Mouse (Mus musculus): ENCODE measurements at regions not wholly inside any gene's neighbourhood (a gene's known extent, or its start where the extent isn't known, plus 50 kb on each side); places are given as distances from the start of the nearest gene placed in this dataset.
"Not testable (repeated sequence)": the region's sequence is repeated elsewhere in the genome, so short reads cannot be mapped to it uniquely, and the experiment has no call there.

DNA sequence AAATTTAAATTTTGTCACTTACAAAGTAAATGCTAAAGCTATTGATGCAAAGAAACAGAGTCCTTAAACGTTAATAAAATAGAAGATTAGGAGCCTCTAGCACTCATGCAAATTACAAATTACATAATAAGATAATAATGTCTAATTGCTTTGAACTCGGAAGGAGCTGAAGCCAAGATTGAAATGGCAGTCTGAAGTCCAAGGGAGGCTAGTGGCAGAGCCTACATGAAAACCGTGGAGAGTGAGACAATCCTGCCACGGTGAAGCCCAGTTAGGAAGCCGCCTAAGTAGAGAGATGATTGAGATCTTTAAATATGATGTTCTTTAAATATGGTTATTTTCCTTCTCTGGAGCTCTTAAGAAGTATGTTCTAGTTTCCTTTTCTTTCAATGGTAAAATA is 260.0 kb downstream of the Nfkbiz start:
- no peak for ATAC-seq

GRCm38 (mm10) chr16:55575609-55576283 is 263.0 kb downstream of the Nfkbiz start:
- not testable (repeated sequence) for ATAC-seq

GRCm38 (mm10) chr16:55571106-55571505 is 267.6 kb downstream of the Nfkbiz start:
- no peak for ATAC-seq

DNA sequence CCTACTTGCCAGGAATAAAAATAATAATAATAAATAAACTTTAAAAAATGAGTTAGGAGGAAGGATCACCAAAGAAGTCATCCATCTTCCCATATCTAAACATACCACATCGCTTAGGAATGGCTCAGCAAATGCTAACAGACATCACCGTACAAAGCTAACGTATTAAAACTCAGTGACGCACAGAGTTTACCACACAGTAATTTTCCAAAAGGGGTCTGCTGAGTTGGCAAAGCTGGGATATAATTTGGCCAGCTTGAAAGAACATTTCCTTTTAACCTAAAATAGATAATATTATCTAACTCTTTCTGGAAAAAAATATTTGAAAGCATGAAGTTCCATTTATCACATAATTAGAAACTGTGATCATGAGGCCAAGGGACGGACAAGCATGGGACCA is 268.6 kb downstream of the Nfkbiz start:
- no peak for ATAC-seq

- ATAC-seq, result no peak
These were observed 258.2 kb upstream of the Zpld1 start for GRCm38 (mm10) chr16:55555821-55556535.

GRCm38 (mm10) chr16:55555224-55555623 is 257.4 kb upstream of the Zpld1 start:
- peak; percentile 81 for ATAC-seq

GRCm38 (mm10) chr16:55553896-55554295 is 256.1 kb upstream of the Zpld1 start:
- ATAC-seq, result no peak

DNA sequence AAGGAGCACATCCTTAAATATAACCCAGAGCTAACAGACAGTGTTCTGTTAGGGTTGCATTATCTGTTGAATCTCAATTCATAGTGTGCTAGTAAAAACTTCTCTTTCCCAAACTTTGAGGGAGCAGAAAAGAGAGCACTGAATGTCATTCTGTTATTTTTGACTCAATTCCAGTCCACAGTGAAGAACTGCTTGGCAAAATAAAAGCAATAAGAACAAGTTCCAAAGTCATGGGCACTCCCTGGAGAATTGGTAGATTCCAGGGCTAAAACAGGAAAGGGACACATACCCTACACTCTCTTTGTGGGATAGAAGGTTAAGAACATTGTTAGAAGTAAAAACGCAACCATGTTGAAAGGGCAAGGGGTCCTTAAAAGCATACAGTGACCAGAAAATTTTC is 253.6 kb upstream of the Zpld1 start:
- no peak for ATAC-seq

DNA sequence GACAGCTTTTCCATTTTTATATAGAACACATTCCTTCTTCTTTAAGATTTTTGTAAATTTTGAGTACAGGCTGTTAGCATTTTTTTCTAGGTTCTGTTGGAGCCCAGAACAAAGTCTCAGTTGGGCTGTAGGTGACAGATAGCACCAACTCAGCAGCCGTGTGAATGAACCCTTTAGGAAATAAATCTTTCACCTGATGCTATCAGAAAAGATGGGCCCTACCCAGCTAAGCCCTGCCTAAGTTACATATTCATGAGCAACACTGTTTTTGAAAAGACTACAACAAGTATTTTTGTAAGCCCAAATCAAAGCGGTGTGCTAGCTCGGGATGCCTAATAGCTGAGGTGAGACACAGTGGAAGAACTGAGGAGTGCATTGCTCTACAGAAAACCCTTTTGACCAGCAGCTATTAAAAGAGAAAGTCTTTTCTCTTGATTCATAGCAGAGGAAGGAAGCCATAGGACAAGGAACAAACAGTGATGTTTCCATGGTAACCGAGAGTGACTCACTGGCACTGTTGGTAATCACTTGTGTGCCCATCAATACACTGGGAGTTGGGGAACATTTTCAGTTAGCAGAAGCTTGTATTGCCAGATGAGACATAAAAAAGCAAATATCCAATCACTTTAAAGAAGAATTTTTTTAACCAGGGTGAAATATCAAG is 253.0 kb upstream of the Zpld1 start:
- ATAC-seq, result peak; percentile 89

- ATAC-seq, result no peak
These were observed 249.3 kb upstream of the Zpld1 start for GRCm38 (mm10) chr16:55547095-55547494.

DNA sequence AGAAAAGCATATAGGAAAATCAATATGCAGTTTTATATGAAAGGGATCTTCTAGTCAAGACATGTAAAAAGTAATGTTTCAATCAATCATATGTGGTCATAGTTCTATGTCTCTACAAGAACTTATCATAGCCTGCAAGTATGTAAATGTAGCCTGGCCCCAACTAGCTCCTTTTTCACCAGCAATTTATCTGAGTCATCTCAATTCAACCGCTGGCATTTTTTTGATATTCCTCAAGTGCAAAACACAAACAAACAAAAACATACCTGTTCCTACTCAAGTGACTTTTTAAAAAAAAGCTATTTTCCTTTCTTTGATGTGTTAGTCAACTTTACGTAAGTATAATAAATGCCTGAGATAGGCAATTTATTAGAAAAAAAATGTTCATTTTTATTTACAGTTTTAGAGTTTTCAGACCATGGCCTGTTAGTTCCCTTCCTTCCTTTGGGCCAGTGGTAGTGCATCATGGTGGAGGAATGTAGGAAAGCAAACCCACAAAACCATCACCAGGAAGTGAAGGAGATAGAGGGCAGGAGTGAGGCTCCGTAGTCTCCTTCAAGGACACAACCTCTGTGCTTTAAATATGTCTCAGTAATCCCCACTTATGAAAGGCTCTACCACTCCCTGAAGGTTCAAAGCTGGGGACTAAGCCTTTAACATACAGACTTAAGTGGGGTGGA is 242.7 kb upstream of the Zpld1 start:
- no peak for ATAC-seq

GRCm38 (mm10) chr16:55539179-55539578 is 241.4 kb upstream of the Zpld1 start:
- no peak for ATAC-seq

GRCm38 (mm10) chr16:55537548-55537947 is 239.8 kb upstream of the Zpld1 start:
- ATAC-seq, result no peak

DNA sequence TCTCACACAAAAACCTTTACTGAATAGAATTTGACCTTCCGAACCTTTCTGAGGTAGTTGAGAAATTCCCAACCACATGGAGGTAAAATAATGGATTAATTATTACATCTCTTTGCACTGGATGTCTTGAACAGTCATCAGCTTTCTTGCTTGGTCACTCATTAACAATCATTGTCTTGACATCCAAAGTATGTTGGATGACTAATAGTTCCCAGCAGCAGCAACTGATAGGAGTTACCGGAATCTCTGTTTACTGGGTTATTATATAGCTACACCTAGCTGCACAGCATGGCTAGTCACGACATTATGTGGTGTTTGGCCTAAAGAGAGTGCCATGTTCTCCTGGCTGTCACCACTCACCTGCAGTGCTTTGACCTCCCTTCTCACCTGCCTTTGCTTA is 234.9 kb upstream of the Zpld1 start:
- no peak for ATAC-seq

GRCm38 (mm10) chr16:55530844-55531243 is 233.1 kb upstream of the Zpld1 start:
- ATAC-seq, result peak; percentile 27

- ATAC-seq, result peak; percentile 33
These were observed 229.9 kb upstream of the Zpld1 start for GRCm38 (mm10) chr16:55527680-55528079.

GRCm38 (mm10) chr16:55526230-55526842 is 228.6 kb upstream of the Zpld1 start:
- peak; percentile 62 for ATAC-seq

DNA sequence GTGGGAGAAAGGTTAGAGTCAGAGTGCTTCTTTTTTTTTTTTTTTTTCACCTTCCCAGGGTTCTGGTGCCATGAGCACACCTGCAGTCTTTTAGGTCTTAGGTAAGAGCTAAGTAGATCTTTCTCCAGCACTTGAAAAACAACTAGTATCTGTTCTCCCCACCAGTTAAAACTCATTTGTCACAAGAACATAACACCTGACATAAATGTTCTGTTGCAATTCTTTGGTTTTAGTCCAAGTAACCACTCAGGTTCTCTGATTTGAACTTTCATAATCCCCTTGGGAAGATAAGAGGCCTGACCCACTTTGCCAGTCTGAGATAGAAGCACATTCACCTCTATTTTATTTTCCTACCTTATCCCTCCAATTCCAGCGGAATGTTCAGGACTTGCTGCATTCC is 225.5 kb upstream of the Zpld1 start:
- ATAC-seq, result no peak

GRCm38 (mm10) chr16:55522283-55522682 is 224.5 kb upstream of the Zpld1 start:
- no peak for ATAC-seq

- ATAC-seq, result no peak
These were observed 223.7 kb upstream of the Zpld1 start for GRCm38 (mm10) chr16:55521421-55521971.

DNA sequence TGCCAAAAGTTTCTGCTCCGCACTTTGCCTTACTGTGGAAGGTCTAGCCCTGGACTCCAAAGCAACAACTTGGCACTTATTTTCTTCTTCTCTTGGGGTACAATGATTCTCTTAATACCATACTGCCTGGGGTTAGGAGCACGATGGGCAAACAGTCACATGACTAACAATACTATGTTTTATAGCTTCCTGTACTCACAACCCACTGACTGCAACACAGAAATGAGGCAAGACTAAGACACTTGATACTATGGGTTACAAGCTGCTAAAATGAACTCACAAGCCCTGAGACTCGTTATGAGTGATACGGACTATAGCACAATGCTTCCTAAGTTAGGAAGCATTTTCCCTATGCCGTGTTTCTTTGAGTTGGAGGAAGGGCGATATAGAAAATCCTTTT is 222.3 kb upstream of the Zpld1 start:
- peak; percentile 39 for ATAC-seq

- ATAC-seq, result peak; percentile 96
These were observed 221.9 kb upstream of the Zpld1 start for GRCm38 (mm10) chr16:55519646-55520045.

DNA sequence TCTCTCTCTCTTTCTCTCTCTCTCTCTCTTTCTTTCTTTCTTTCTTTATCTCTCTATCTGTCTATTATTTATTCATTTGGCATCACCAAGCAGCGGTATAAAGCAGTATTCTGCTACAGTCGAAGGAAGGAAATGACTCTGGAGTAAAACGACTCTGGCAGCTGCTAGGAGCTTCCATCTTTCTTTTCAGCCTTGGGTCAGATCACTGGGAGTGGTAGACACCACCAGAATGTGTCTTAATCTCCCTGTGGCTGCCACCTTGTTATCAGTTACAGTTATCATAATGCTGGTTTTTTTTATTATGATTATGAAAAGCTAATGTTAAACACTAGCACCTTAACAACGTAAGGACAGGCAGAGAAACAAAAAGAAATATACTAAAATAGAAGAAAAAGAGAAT is 219.2 kb upstream of the Zpld1 start:
- ATAC-seq, result no peak
